8 mouse cellular contexts compared by ENCODE assay signal in the genomic region with DNA sequence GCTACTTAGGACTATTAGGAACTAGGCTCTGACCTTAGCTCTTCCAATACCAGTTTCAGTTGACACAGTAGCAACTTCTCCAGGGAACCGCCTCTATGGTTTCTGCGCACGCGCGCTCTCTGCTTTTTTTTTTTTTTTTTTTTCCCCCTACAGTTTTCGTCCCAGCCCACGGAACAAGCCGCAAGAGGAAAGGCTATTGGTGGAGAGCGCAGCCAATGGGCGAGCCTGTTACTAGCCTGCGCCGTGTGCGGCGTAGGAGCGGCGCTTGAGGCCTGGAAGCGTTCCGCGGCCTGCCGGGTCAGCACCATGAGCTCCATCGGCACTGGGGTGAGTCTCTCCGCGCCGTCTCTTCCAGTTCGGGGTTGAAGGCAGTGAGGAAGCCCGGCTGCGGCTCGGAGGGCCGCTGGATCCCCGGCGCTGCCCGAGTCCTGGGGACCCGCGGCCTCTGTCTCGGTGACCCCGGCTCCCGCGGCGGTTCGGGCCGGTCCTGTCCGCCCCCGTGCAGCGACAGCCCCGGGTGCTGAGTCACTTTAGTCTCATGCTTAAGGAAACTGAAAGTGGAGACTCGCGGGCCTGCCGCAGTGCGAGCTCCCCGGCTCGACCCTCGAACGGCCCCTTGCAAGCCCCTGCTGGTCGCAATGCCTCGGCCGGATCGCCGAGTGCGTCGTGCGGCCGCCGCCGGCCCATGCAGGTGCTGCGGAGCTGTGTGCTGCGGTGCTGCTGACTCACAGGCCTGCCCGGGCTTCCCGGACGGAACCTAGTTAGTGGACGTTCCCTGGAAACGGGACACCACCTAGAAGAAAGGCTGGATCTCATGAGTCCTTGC. TPM values are rescaled to one million over a fixed set of nuclear protein-coding genes. Genes with fewer than 3 reads are reported as not detected.
A peak's percentile ranks its signal among the peaks of the same experiment; 100 is the strongest.
DNase-seq lines count a peak whose midpoint lies in the region; ATAC-seq lines count a peak whose summit lies in the region.

A gene (plus strand): TSS at position 181 of the 826 bp plus-strand sequence.

- peak; percentile 99 for ATAC-seq in hindbrain, embryonic 14.5 days (ENCODE audit: low FRiP score)

- peaks cover 18% of the 10 kb centered on the region for H3K4me1 ChIP-seq in hindbrain, embryonic 14.5 days (replicated peaks; ENCODE audit: control insufficient read depth, insufficient read depth, low read length)

- peak within 1 kb of the TSS; percentile 97 for H3K27ac ChIP-seq in hindbrain, embryonic 14.5 days

- peaks cover 15% of the 10 kb centered on the region for H3K36me3 ChIP-seq in hindbrain, embryonic 14.5 days (replicated peaks; ENCODE audit: control insufficient read depth, insufficient read depth)

- peak within 1 kb of the TSS; percentile 99 for H3K9ac ChIP-seq in hindbrain, embryonic 14.5 days

- DNase-seq in R1 (ENCODE audit: low read depth, low spot score), result peak; percentile 98
- DNase-seq in cerebellum, postnatal 25 days, result peak; percentile 94 to 95
- DNase-seq in frontal cortex, postnatal 25 days (ENCODE audit: low spot score in 2 of 2), result peak; percentile 70 to 80
- peak; percentile 97 for DNase-seq in hindbrain, embryonic 14.5 days (ENCODE audit: low spot score)
- DNase-seq in layer of hippocampus, postnatal 36 days, result peak; percentile 86 to 89
- peak; percentile 94 for DNase-seq in lung, postnatal 36 days
- peak; percentile 98 for DNase-seq in retina, postnatal 1 day
- DNase-seq in urinary bladder, adult 18-20 months (ENCODE audit: low spot score in 2 of 2), result peak; percentile 82 to 86

- H3K27me3 ChIP-seq in hindbrain, embryonic 14.5 days (ENCODE audit: control insufficient read depth, insufficient read depth, low read length), result no peaks in the 10 kb centered on the region

- H3K9me3 ChIP-seq in hindbrain, embryonic 14.5 days (ENCODE audit: control insufficient read depth, low read length), result no peaks in the 10 kb centered on the region

- H3K4me3 ChIP-seq in hindbrain, embryonic 14.5 days (replicated peaks; ENCODE audit: low read length), result peak within 1 kb of the TSS; percentile 100

- under 1% methylated on average over 71 of the region's 71 CpGs for WGBS in hindbrain, embryonic 14.5 days

- H3K4me2 ChIP-seq in hindbrain, embryonic 14.5 days (replicated peaks), result peak within 1 kb of the TSS; percentile 85

RNA-seq across cellular contexts. Expression of the gene that starts here (rescaled TPM):
- 488 and 564 TPM in 2 replicates for polyA plus RNA-seq in hindbrain, embryonic 14.5 days (2014; fragmentation: Nextera tagmentation; extraction: Ambion mirVana)
- total RNA-seq in layer of hippocampus, postnatal 36 days (2021), result 100 to 1,000 TPM; 214 to 229 TPM

Comparison
In these comparisons a context has a peak if more than half of its experiments do, and no peak if none do; other contexts are left out.
1. Peak in every context shown above with its lines: DNase-seq, ATAC-seq, H3K4me3 ChIP-seq and H3K27ac ChIP-seq.